Mouse (Mus musculus) brain, embryonic 18.5 days (tissue): Measurements from ENCODE around the gene Ogfod2.

ENCODE experiments used
- DNase-seq: peaks from one replicate; pipeline ENCODE4 v3.0.0-alpha.2; 2012; ENCODE audit warnings: low read depth, low spot score

Gene Ogfod2

DNA sequence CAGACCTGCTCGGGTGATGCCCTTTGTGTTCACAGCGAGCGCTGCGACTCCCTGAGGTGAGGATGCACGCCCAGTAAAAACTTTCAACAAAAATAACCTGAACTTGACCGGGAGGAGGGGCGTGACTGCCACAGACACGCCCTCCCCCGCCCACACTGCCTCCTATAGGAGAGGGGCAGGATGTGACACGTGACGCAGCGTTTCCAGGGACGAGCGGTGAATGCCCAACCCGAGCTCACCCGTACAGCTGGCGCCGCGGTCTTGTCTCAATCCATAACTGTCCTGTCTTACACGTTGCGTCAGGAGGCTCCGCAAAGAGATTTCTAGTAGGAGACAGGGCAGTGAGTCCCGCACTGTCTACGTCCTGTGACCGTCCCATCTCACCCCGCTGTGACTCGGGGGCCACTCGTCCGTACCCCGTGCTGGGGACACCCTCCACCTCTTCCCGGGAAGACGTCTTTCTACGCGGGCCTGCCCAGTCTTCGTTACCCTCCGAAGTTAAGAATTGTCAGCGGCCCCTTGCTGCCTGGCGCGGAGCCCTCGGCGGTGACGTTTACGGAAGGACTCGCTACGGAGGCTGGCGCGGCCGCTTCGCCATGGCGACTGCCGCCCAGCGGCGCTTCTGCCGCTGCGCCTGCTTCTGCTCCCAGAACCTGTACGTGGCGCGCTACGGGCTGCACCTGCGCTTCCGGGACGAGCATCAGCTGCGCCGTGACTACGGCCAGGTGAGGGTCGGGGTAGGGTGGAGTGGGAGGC is at the start of gene Ogfod2:
Gene Ogfod2, plus strand, starts transcription at position 556 of the 756 bp plus-strand sequence.
- peak; percentile 94 for DNase-seq

GRCm38 (mm10) chr5:124069657-124070056 is 42.4 kb upstream of the Ogfod2 start:
- DNase-seq, result no peak

DNA sequence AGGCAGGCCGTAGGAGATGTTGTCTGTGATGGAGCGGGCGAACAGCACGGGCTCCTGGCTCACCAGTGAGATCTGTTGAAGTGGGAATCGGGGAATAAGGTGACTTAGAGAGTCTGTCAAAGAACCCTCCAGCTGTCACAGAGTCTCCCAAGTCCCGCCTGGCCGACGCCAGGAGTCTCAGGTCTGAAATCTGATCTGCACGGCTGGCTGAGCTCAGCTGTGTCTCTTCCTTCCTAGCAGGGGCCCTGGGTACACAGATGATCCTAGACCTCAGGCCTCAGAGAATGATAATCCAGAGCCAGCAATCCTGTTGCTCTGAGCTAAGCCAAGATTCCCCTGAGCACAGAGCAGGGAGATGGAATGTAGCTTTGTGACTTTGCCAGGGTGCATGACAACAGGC is 38.4 kb upstream of the Ogfod2 start:
- no peak for DNase-seq

- no peak for DNase-seq
Measured at GRCm38 (mm10) chr5:124074845-124075307, 37.2 kb upstream of the Ogfod2 start.

DNA sequence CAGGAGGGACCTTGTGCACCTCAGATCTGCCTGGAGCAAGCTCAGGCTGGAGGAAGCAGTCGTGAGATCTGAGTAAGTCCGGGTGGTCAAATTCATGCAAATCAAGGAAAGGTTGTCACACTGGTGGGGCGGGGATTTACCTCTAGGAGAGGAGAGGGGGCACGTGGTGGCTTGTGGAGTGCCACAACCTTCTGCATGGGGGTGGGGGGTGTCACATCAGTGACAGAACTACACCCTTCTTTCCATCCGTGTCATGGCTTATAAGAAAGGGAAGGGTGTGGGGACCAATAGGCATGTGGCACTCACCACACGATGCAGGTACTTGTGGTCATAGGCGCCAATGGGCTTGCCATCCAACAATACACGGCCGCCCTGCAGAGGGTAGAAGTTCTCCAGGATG is 36.4 kb upstream of the Ogfod2 start:
- no peak for DNase-seq

DNA sequence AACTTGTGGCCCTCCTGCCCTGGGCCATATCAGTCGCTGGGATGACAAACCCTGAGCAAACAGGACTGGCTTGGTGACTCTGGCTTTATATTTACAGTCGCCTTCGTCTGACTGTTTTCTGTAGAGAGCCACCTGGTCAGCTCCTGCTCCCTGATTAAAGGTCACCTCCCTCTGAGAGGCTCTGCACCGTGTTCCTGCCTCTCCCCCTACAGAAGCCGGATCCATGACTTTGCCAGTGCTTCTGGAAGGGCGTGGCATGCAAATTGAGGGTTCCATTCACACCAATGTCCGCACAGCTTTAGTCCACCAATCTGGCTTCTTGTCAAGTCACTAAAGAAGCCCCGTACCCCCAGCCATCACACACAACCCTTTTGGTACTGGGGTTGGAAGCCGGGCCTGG is 35.5 kb upstream of the Ogfod2 start:
- DNase-seq, result no peak

GRCm38 (mm10) chr5:124077241-124077640 is 34.9 kb upstream of the Ogfod2 start:
- no peak for DNase-seq

- no peak for DNase-seq
Measured at GRCm38 (mm10) chr5:124077856-124078460, 34.1 kb upstream of the Ogfod2 start.

GRCm38 (mm10) chr5:124078794-124079416 is 33.2 kb upstream of the Ogfod2 start:
- DNase-seq, result peak; percentile 72

GRCm38 (mm10) chr5:124079880-124080279 is 32.2 kb upstream of the Ogfod2 start:
- DNase-seq, result no peak

- no peak for DNase-seq
Measured at GRCm38 (mm10) chr5:124082447-124082846, 29.6 kb upstream of the Ogfod2 start.

- DNase-seq, result no peak
Measured at GRCm38 (mm10) chr5:124082941-124083688, 29.0 kb upstream of the Ogfod2 start.

DNA sequence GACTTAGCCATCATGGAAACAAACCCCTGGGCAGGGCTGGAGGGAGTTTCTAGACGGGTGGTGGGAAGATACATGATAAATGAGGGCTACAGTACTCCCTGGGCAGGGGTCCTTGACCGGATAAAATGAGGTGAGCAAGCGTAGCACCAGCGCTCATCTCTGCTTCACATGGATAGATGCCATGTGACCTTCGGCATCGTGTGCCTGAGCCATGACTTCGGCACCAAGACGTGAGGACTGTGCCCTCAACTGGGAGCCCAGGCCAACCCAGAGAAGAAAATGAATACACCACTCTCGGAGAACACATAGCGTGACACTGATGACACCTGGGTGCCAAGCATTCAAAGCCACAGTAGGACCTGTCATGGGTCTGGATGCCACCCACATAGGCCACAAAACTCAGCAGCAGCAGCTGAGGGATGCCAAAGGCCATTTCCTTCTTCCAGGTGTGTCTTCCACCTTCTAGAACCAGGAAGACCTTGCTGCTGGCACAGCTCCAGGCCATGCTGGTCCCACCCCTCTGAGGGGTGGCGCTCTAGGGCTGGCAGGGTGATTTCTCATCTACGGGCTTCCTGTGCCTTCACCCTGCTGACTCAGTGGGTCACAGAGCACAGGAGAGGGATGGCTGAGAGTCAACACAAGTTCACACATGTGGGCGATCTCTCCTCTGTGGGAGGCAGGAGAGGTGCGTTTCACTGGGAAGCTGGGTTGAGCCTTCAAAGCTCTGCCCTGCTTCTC is 28.1 kb upstream of the Ogfod2 start:
- DNase-seq, result no peak

- DNase-seq, result no peak
Measured at GRCm38 (mm10) chr5:124084588-124085173, 27.4 kb upstream of the Ogfod2 start.

DNA sequence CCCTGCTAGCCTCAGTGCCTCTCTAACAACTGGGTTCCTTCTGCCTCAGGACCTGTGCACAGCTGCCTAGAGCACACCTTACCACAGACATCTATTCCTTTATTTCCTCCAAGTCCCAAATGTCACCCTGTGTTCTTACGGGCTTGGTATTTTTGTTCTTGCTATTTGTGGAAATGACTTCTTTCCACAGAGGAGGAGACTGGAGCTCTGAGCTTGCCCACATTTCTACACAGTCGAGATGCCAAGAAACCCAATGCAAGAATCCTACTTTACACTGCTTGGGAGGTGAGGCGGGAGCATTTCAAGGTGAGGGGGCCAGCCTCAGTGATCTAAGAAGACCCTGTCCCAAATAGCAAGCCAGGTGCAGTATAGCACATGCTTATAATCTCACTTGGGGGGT is 26.6 kb upstream of the Ogfod2 start:
- no peak for DNase-seq

- no peak for DNase-seq
Measured at GRCm38 (mm10) chr5:124086876-124087275, 25.2 kb upstream of the Ogfod2 start.

- DNase-seq, result no peak
Measured at GRCm38 (mm10) chr5:124089868-124090267, 22.2 kb upstream of the Ogfod2 start.

DNA sequence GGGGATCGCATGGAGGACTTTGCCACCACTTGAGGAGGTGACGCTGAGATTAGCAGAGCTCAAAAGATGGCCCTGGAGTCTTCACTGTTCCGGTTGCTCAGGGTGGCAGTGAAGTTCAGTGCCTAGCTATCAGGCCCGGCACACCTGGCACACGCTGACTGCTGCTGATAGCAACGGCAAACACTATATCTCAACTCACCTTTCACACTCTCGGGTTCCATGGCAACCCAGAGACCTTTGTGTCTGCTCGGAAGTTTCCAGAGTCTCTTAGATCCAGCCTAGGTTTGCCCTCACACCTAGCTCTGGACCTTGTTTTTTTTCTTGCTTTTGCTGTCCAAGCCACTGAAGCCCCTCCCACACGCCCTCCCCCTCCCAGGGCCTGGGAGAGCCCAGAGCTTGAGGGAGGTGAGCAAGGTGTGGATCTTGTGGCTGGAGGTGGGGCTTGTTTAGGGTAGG is 20.1 kb upstream of the Ogfod2 start:
- no peak for DNase-seq

DNA sequence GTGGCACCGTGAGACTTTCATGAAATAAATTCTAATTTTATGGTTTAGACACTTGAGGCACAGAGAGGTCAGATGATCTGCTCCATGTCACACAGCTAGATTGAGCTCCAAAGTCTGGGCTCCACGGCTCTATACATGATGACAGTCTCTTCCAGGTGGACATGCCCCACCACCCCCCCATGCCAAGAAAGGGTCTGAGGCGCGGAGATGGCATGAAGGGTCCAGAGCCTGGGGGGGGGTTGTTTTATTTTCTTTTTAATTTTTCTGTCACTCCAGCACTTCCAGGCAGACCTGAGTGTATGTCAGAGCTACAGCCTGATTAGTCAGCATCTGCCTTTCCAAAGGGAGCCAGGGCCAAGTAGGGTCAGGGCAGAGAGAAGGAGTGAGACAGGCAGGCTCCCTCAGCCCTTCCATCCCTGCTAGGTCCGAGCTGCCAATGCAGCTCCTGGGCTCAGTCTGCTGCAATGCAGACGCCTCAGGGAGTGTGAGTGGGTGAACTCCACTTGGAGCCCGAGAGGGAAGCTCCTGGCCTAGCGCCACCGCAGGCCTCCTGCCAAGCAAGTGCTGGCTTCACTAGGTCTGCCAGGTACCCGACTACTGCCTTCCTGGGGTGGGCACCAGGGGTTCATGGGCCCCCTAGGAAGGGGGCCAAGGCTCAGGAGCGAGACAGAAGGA is 18.8 kb upstream of the Ogfod2 start:
- no peak for DNase-seq

DNA sequence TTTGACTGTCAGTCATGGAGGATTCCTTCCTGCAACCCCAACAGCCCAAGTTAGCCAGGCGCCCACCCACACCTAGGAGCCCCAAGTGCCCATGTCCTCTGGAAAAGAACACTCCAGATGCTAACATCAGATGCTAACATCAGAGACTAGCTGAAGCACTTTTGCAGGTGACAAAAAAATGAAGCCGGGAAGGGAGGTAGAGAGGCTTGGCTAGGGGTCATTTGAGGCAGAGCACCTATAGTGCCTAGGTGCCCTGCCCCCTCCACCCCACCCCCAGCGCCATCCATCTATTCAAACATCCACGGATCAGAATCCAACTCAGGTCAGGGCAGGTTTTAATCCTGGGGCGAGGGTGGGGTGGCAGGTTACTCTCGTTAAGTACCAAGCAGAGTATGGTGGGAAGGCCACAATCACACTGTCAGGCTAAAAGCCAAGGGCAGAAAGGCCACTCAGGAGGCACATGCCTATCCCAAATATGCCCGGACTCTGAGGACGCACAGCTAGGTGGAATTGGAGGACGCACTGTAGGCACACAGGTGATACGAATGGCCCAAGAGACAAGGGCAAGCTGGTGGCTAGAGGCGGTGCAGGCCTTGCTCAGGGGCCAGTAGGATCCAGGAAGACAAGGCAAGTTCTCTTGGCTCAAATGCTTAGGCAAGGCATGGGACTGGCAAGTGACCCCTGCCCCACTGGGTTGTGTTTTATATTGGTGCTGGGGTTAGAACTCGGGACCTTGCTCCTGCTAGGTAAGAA is 18.1 kb upstream of the Ogfod2 start:
- no peak for DNase-seq
